Mouse (Mus musculus) T-cell, adult 2 months (primary cell): ENCODE measurements around the gene Ftsj3.
A peak's percentile ranks its signal among the peaks of the same experiment; 100 is the strongest.

Source experiments
- DNase-seq: peaks from one replicate; pipeline ENCODE4 v3.0.0; 2022; ENCODE audit warnings: low spot score

Gene Ftsj3

GRCm38 (mm10) chr11:106255685-106256451 lies at the start of gene Ftsj3, which contains the start of gene Psmc5:
Gene Ftsj3 (minus strand): TSS chr11:106256079.
Gene Psmc5 (plus strand): TSS chr11:106256154.
- peak; percentile 97 for DNase-seq

GRCm38 (mm10) chr11:106305348-106306064 lies 49.6 kb upstream of the Ftsj3 start:
- DNase-seq: no peak

GRCm38 (mm10) chr11:106302634-106303033 lies 46.8 kb upstream of the Ftsj3 start:
- peak; percentile 49 for DNase-seq

GRCm38 (mm10) chr11:106301765-106302164 lies 45.9 kb upstream of the Ftsj3 start, which contains the start of gene Gh:
Gene Gh (minus strand): TSS chr11:106301865.
- DNase-seq: no peak

- no peak for DNase-seq
These were observed 36.0 kb upstream of the Ftsj3 start for GRCm38 (mm10) chr11:106291861-106292260.

- no peak for DNase-seq
These were observed 34.5 kb upstream of the Ftsj3 start for GRCm38 (mm10) chr11:106290376-106290775.

- DNase-seq: peak; percentile 13
These were observed 33.5 kb upstream of the Ftsj3 start for GRCm38 (mm10) chr11:106289369-106289768.

- DNase-seq: no peak
These were observed 31.1 kb upstream of the Ftsj3 start for GRCm38 (mm10) chr11:106286987-106287386.

GRCm38 (mm10) chr11:106286206-106286605 lies 30.3 kb upstream of the Ftsj3 start:
- DNase-seq: no peak

GRCm38 (mm10) chr11:106284126-106284525 lies 28.2 kb upstream of the Ftsj3 start:
- DNase-seq: no peak

GRCm38 (mm10) chr11:106283371-106283770 lies 27.5 kb upstream of the Ftsj3 start:
- no peak for DNase-seq

GRCm38 (mm10) chr11:106282452-106282851 lies 26.6 kb upstream of the Ftsj3 start:
- DNase-seq: no peak

GRCm38 (mm10) chr11:106276454-106276853 lies 20.6 kb upstream of the Ftsj3 start, which contains the start of gene Tcam1:
Gene Tcam1 (plus strand): TSS chr11:106276672.
- peak; percentile 95 for DNase-seq

- no peak for DNase-seq
These were observed 19.1 kb upstream of the Ftsj3 start for GRCm38 (mm10) chr11:106274971-106275411.

- no peak for DNase-seq
These were observed 18.5 kb upstream of the Ftsj3 start for GRCm38 (mm10) chr11:106274374-106274773.

- no peak for DNase-seq
These were observed 17.9 kb upstream of the Ftsj3 start for GRCm38 (mm10) chr11:106273811-106274210.

GRCm38 (mm10) chr11:106273311-106273684 lies 17.4 kb upstream of the Ftsj3 start:
- no peak for DNase-seq

- DNase-seq: peak; percentile 96
These were observed 16.9 kb upstream of the Ftsj3 start, which contains the start of gene Smarcd2 for GRCm38 (mm10) chr11:106272644-106273310. Gene Smarcd2 (minus strand): TSS chr11:106272972.

GRCm38 (mm10) chr11:106271794-106272643 lies 16.1 kb upstream of the Ftsj3 start:
- no peak for DNase-seq

- DNase-seq: no peak
These were observed 15.4 kb upstream of the Ftsj3 start for GRCm38 (mm10) chr11:106271131-106271793.

- peak; percentile 50 for DNase-seq
These were observed 13.2 kb upstream of the Ftsj3 start for GRCm38 (mm10) chr11:106269060-106269431.
